Mouse (Mus musculus) cerebellum, adult 11-12 months (tissue): Measurements from ENCODE around the gene Agpat1.

Experiments used
- DNase-seq: peaks from one replicate; pipeline ENCODE4 v3.0.0; 2022

Agpat1 gene

GRCm38 (mm10) chr17:34586796-34587422 lies 17.2 kb upstream of the Agpat1 start:
- peak; percentile 91 for DNase-seq

GRCm38 (mm10) chr17:34587423-34587811 lies 16.6 kb upstream of the Agpat1 start:
- DNase-seq, result peak; percentile 98

- no peak for DNase-seq
These were observed 16.2 kb upstream of the Agpat1 start for GRCm38 (mm10) chr17:34587814-34588213.

- DNase-seq, result peak; percentile 54
These were observed 15.3 kb upstream of the Agpat1 start for GRCm38 (mm10) chr17:34588767-34589166.

- no peak for DNase-seq
These were observed 14.9 kb upstream of the Agpat1 start for GRCm38 (mm10) chr17:34589206-34589605.

GRCm38 (mm10) chr17:34589681-34590101 lies 14.4 kb upstream of the Agpat1 start, which contains the start of gene Gpsm3:
Gpsm3 (plus strand) TSS chr17:34589806.
- DNase-seq, result peak; percentile 67

- DNase-seq, result peak; percentile 63
These were observed 13.7 kb upstream of the Agpat1 start for GRCm38 (mm10) chr17:34590154-34590987.

- DNase-seq, result peak; percentile 73
These were observed 12.8 kb upstream of the Agpat1 start, which contains the start of gene Pbx2 for GRCm38 (mm10) chr17:34591029-34591993. Pbx2 (plus strand) TSS chr17:34591266.

GRCm38 (mm10) chr17:34591994-34592375 lies 12.1 kb upstream of the Agpat1 start:
- peak; percentile 82 for DNase-seq

- peak; percentile 82 for DNase-seq
These were observed 11.2 kb upstream of the Agpat1 start for GRCm38 (mm10) chr17:34592581-34593549.

- peak; percentile 60 for DNase-seq
These were observed 10.1 kb upstream of the Agpat1 start for GRCm38 (mm10) chr17:34593752-34594525.

- no peak for DNase-seq
These were observed 8.0 kb upstream of the Agpat1 start for GRCm38 (mm10) chr17:34596098-34596497.

- DNase-seq, result peak; percentile 29
These were observed 6.4 kb upstream of the Agpat1 start, which contains the start of gene Ager for GRCm38 (mm10) chr17:34597566-34598095. Ager (plus strand) TSS chr17:34597862.

- peak; percentile 55 for DNase-seq
These were observed 4.2 kb upstream of the Agpat1 start for GRCm38 (mm10) chr17:34599891-34600290.

- peak; percentile 65 for DNase-seq
These were observed 2.3 kb upstream of the Agpat1 start for GRCm38 (mm10) chr17:34601796-34602195.

- DNase-seq, result peak; percentile 100
These were observed 544 bp upstream of the Agpat1 start, which contains the start of gene Rnf5 for GRCm38 (mm10) chr17:34603375-34604060. Rnf5 (minus strand) TSS chr17:34603690.

GRCm38 (mm10) chr17:34604511-34605237 lies 612 bp downstream of the Agpat1 start:
- no peak for DNase-seq

- DNase-seq, result peak; percentile 96
These were observed 1.5 kb downstream of the Agpat1 start for GRCm38 (mm10) chr17:34605609-34606008.
